Mouse (Mus musculus) embryo, embryonic 11.5 days (tissue): ENCODE measurements around the gene Nfil3.

ENCODE experiments used
- DNase-seq: peaks from one replicate; pipeline ENCODE4 v3.0.0-alpha.2; 2012; ENCODE audit warnings: low read depth, low spot score

The Nfil3 gene

GRCm38 (mm10) chr13:52982703-52983102, 1.8 kb upstream of the Nfil3 start:
- peak; percentile 87 for DNase-seq

GRCm38 (mm10) chr13:52981441-52982281, 788 bp upstream of the Nfil3 start:
- DNase-seq: no peak

GRCm38 (mm10) chr13:52980211-52980950, 492 bp downstream of the Nfil3 start:
- DNase-seq: peak; percentile 65

- no peak for DNase-seq
Observed at GRCm38 (mm10) chr13:52979331-52980051, 1.4 kb downstream of the Nfil3 start.

GRCm38 (mm10) chr13:52978321-52978981, 2.4 kb downstream of the Nfil3 start:
- peak; percentile 24 for DNase-seq

- no peak for DNase-seq
Observed at GRCm38 (mm10) chr13:52977757-52978156, 3.1 kb downstream of the Nfil3 start.

- no peak for DNase-seq
Observed at GRCm38 (mm10) chr13:52977221-52977609, 3.7 kb downstream of the Nfil3 start.

- no peak for DNase-seq
Observed at GRCm38 (mm10) chr13:52976510-52977220, 4.2 kb downstream of the Nfil3 start.

GRCm38 (mm10) chr13:52976130-52976509, 4.8 kb downstream of the Nfil3 start:
- DNase-seq: no peak

GRCm38 (mm10) chr13:52974676-52975075, 6.2 kb downstream of the Nfil3 start:
- no peak for DNase-seq

GRCm38 (mm10) chr13:52973427-52973826, 7.4 kb downstream of the Nfil3 start:
- no peak for DNase-seq

GRCm38 (mm10) chr13:52972626-52973025, 8.2 kb downstream of the Nfil3 start:
- DNase-seq: no peak

- no peak for DNase-seq
Observed at GRCm38 (mm10) chr13:52970876-52971275, 10.0 kb downstream of the Nfil3 start.

GRCm38 (mm10) chr13:52962922-52963321, 18.0 kb downstream of the Nfil3 start:
- DNase-seq: no peak

- no peak for DNase-seq
Observed at GRCm38 (mm10) chr13:52962361-52962760, 18.5 kb downstream of the Nfil3 start.

- DNase-seq: no peak
Observed at GRCm38 (mm10) chr13:52953779-52954553, 26.9 kb downstream of the Nfil3 start.

- DNase-seq: no peak
Observed at GRCm38 (mm10) chr13:52949211-52949610, 31.7 kb downstream of the Nfil3 start.

GRCm38 (mm10) chr13:52947545-52947944, 33.3 kb downstream of the Nfil3 start:
- DNase-seq: no peak

- DNase-seq: no peak
Observed at GRCm38 (mm10) chr13:52945769-52946168, 35.1 kb downstream of the Nfil3 start.

GRCm38 (mm10) chr13:52944116-52944515, 36.8 kb downstream of the Nfil3 start:
- DNase-seq: no peak
